Mouse (Mus musculus) adrenal gland, postnatal 25 days (tissue): Measurements from ENCODE around the gene Themis2. TPM values are rescaled to one million over a fixed set of nuclear protein-coding genes. Genes with fewer than 3 reads are reported as not detected.
"Not testable (repeated sequence)": the region's sequence is repeated elsewhere in the genome, so short reads cannot be mapped to it uniquely, and the experiment has no call there.

Source experiments
- DNase-seq: peaks from one replicate; pipeline ENCODE4 v3.0.0; 2021; ENCODE audit warnings: mixed read lengths
- total RNA-seq: library from RNA; stranded (reverse); gene quantifications from 2 replicates; pipeline ENCODE4 v1.2.3, GENCODE M21; 2021

Themis2 gene
- total RNA-seq, 1 experiment from 2014 or later, result 1.4 TPM

GRCm38 (mm10) chr4:132798666-132799065 lies 2.5 kb upstream of the Themis2 start:
- DNase-seq, result not testable (repeated sequence)

GRCm38 (mm10) chr4:132798028-132798427 lies 1.8 kb upstream of the Themis2 start:
- DNase-seq, result no peak

- no peak for DNase-seq
These were observed 1.3 kb upstream of the Themis2 start for GRCm38 (mm10) chr4:132797461-132797860.

- no peak for DNase-seq
These were observed 1.0 kb downstream of the Themis2 start for GRCm38 (mm10) chr4:132795171-132795570.

GRCm38 (mm10) chr4:132794760-132795159 lies 1.4 kb downstream of the Themis2 start:
- no peak for DNase-seq

GRCm38 (mm10) chr4:132794028-132794427 lies 2.2 kb downstream of the Themis2 start:
- no peak for DNase-seq

GRCm38 (mm10) chr4:132793322-132794004 lies 2.7 kb downstream of the Themis2 start:
- DNase-seq, result not testable (repeated sequence)

DNA sequence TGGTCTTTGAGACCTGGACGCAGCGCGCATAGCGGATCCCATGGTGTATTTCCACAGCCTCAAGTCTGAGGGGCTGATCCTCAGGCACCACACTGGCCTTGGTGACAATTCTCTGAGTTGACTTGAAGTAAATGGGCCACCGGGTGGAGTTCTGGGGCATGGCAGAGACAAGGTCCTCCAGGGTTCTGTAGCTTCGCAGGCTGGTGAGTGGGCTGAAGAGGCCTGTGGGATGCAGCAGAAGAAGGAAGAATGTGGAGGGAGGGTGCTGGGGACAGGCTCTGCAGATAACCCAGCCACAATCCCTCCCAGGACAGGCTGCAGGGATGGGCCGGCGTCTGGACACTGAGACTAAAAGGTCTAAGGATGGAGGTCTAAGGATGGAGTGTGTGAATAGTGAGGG lies 6.5 kb downstream of the Themis2 start:
- DNase-seq, result no peak

GRCm38 (mm10) chr4:132785228-132785627 lies 11.0 kb downstream of the Themis2 start:
- no peak for DNase-seq

DNA sequence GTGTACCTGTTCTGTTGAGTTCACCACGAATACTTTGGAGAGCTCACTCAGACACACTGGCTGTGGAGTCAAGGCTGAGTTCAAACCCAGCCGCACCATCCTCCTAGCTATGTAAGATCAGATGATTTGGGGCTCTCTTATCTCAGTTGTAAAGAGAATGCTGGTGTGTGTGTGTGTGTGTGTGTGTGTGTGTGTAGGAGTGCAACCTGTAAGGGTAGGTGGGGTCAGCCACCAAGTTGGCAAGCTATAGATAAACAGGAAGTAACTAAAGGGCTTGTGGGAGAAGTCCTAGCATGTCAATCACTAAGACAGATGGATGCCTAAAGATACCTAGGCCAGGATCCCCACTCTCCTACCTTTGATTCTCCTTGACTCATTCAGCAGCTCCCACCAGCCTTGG lies 12.5 kb downstream of the Themis2 start:
- DNase-seq, result no peak

DNA sequence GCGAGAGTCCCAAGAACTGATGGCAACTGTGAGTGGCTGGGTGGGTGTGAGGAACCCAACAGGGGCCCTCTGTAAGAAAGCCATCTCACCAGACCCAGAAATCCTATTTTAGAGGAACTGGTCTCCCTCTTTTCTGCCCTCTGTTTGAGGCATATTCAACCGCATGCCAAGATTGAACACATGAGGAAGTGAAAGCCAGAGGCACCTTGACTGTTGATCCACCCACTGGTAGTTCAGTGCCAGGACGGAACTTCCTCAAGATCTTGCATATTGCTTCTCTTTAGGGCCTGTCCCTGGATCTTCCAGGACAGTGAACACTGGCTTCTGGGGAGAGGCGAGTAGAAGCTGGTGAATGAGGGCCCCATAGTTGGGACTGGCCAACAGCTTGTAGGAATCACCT lies 15.9 kb downstream of the Themis2 start:
- DNase-seq, result no peak

DNA sequence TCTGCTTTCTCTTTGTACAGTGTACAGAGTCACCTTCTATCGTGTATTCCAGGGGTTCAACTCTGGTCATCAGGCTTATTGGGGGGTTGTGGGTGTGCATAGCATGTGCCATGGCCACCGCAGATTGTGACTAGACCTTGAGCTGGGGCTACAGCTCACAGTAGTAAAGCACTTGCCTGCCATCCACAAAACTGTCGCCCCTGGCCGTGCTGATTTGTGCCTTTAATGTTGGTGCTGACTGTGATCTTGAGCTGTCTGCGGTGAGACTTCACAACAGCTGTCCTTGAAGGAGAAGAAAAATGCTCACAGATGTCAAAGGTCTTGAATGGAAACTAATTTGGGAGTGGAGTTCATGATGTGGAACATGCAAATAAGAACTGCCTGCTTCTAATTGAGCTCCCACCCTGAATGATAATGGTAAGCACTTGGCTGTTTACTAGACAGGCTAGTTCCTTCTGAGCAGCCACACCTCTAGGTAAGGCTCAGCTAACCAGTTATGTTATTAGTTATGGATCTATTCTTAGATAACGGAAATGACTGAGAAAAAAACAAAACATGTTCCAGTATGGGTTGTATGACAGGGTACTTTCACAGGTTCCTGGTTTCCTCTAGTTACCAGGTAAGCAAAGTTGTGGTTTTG lies 17.5 kb downstream of the Themis2 start:
- no peak for DNase-seq

DNA sequence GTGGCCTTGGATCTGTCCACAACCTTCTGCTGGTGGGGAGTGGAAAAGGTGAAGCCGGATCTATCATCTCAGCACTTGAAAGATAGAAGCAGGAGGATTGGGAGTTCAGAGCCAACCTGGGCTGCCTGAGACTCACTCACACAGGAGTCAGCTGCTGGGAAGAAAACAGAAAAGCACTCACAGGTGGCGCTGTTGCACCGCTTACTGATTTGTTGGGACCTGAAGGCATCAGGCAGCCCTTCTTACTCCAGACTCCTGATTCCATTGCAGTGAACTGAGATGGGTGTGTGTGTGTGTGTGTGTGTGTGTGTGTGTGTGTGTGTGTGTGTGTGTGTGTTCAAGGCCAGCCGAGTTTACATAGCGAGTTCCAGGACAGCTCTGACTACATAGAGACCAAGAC lies 19.4 kb downstream of the Themis2 start:
- peak; percentile 67 for DNase-seq

- DNase-seq, result no peak
These were observed 21.3 kb downstream of the Themis2 start for GRCm38 (mm10) chr4:132774905-132775304.

GRCm38 (mm10) chr4:132771776-132772175 lies 24.4 kb downstream of the Themis2 start:
- no peak for DNase-seq

DNA sequence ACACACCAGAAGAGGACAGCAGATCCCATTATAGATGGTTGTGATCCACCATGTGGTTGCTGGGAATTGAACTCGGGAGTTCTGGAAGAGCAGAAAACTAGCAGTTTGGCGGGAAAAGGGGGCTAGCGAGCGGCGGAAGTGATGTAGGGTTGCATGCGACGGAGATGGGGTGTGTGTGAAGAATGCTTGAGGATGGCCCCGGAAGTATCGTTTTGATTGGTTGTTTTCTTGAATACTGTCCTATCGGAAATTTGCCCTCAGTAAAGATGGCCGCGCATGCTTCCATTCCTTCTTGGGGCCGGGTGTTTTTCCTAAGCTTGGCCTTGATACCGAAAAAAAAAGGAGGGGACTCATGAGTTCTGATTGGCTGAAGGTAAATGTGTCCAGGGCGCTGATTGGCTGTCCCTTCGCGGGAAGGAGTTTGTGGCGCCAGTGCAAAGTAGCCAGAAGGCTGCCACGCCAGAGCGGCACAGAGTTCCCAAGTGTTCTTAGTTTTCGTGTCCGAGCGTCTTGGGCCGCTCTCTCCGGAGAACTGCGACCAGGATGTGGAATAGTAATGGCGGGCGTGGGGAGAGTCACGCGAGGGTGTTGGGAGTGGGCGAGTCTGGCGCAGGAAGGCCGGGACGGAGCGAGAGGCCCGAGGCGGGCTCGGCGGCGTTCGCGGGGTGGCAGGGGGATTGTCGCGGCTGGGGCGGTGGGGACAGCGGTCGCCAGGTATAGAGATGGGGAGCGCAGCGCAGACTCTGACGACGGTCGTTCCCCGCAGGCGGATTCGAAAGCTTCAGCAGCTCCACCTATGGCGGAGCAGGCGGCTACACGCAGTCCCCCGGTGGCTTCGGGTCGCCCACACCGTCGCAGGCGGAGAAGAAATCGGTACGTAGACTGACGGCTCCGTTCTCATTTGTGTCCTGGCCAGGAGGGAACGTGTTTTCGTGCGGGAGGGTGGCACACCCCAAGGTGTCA lies 28.0 kb downstream of the Themis2 start, which contains the start of gene Rpa2:
Gene Rpa2 (plus strand): TSS at position 419 of the 963 bp plus-strand sequence.
- peak; percentile 96 for DNase-seq

DNA sequence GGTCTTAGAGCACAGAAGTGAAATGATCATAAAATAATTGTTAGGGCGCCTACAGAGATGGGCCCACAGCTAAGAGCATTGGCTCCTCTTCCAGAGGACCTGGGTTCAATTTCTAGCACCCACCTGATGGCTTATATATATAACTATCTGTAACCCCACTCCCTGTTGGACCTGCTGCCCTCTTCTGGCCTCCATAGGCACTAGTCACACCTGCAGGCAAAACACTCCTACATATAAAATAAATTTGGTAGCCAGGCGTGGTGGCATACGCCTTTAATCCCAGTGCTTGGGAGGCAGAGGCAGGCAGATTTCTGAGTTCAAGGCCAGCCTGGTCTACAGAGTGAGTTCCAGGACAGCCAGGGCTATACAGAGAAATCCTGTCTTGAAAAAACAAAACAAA lies 33.1 kb downstream of the Themis2 start:
- DNase-seq, result not testable (repeated sequence)

GRCm38 (mm10) chr4:132762602-132763001 lies 33.6 kb downstream of the Themis2 start:
- DNase-seq, result no peak

GRCm38 (mm10) chr4:132760296-132760695 lies 35.9 kb downstream of the Themis2 start:
- DNase-seq, result no peak

DNA sequence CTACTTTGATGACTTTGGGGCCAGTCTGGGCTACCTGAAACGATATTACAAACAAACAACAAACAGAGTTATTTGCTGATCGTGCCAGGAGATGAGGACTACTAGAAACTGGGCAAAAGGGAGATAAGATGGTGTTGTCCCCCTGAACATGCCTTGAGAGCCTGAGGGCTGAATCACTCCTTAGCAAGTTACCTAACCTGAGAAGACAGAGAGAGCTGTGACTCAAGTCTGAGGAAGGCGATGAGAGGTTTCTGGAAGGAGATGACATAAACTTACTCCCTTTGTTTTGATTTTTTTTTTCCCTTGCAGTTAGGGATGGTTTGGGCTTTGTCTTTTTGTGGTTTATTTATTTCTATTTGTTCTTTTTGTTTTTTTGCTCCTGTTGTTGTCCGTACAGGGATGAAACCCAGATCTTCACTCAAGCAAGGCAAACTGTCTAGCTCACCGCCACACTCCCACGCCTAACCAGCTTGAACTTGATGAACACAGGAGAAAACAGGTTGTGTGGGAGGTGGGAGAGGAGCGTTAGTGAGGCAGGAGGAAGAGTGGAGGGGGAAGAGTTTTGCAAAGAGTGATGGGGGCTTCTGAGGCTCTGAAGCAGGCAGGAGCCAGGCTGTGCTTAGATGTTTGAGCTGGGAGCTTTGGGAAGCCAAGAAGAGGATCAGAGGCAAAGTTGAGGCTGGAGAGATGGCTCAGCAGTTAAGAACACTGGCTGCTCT lies 38.4 kb downstream of the Themis2 start:
- DNase-seq, result no peak

DNA sequence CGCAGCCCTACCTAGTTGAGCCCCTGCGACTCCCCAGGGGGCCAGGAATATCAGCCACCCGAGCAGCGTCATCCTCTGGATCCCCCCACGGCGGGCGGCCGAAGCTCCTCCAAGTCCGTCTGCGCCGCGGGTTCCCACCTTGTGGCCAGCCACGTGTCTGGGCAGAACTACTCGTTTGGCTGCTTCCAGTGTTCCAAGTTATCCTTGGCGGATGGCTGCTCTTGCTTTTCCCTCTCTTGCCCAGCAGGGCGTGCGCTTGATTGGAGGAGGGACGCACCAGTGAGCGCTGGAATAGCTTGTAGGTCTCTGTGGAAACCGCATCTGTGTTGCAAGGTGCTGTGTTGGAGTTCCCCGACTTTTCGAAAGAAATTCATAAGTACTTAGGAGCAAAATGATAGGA lies 39.2 kb downstream of the Themis2 start, which contains the start of gene Smpdl3b:
Gene Smpdl3b (minus strand): TSS at position 279 of the 400 bp plus-strand sequence.
- DNase-seq, result peak; percentile 69

DNA sequence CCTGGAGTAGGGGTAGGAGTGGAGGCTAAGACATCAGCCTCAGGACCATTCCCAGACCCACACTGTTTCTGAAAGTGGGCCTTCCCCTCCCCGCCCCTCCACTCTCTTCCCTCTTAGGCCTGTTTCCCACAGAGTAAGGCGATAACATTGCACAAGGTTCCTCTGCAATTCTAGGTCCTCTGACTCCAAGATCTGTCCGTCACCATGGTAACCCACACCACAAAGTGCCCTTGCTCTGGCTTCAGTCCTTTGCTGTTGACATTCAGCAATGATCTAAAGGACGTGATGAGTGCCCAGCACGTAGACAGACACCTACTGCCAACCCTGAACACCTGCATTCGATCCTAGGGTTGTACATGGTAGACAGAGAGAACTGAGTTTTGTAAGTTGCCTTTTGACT lies 43.2 kb downstream of the Themis2 start:
- no peak for DNase-seq
